Mouse (Mus musculus) Muller cell, postnatal 12 days (primary cell): Measurements from ENCODE around the gene Cox7c.
"Not testable (repeated sequence)": the region's sequence is repeated elsewhere in the genome, so short reads cannot be mapped to it uniquely, and the experiment has no call there.

Source experiments
- DNase-seq: peaks from one replicate; pipeline ENCODE4 v3.0.0-alpha.2; 2015; ENCODE audit errors: inconsistent ontology term

Cox7c gene

DNA sequence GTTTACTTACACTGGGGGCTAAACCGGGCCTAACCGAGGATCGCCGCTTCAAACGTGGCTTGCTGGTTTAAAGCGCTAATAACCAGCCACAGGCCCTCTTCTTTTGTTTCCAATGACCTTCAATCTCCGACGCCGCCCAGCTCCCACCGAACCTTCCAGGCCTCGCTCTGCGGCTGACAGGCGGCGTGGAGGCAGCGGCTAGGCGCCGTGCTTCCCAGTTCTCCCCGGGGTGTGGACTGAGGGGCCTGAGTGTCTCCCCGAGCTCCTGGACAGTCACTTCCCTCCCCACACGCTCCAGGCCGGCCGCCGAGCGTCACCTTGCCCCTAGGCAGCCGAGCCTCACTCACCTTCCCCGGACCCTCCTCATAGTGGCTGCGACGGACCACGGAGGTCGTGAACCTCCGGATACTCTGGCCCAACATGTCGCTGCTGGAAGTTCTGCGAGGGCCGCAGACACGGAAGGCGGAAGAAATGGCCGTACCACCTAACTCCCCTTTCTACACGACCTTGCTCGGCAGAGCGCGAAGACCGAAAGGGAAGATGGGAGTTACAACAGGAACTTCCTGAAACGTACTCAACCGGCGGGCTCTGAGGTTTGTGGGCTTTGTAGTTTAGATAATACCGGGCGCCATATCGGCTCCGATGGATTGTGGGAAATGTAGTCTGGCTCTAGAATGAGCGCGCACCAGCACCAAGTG lies at the start of gene Cox7c:
Gene Cox7c (minus strand): TSS at position 651 of the 698 bp plus-strand sequence.
- DNase-seq, result peak; percentile 85

DNA sequence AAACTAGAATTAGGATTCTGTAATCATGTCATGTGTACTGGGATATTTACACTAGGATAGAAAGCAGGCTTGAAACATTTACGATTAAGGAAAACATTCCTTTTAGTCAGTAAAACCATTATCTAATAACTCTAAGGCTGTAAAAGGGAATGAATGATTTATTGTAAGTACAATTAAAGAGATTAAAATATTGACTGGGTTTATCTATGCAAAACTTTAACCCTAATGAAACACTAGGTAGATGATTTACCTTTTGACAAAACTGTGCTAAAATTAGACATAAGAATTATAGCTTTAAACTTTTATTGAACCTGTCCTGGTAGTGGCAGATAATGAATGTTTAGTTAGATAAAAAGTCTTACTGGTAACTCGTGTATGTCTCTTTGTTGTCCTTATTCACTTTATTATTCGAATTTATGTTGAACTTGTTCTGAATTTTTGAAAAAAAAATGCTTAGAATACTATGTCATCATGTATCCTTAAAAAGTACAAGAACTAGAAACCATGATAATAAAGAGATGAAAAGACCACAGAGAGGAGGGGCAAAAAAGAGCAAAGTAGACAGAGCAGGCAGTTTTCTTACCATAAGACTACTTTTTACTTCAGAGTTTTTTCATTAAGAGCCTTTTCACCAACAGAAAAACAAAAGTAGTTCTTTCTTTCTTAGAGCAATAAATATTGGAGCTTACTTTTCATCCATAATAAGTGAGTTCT lies 21.5 kb upstream of the Cox7c start:
- no peak for DNase-seq

DNA sequence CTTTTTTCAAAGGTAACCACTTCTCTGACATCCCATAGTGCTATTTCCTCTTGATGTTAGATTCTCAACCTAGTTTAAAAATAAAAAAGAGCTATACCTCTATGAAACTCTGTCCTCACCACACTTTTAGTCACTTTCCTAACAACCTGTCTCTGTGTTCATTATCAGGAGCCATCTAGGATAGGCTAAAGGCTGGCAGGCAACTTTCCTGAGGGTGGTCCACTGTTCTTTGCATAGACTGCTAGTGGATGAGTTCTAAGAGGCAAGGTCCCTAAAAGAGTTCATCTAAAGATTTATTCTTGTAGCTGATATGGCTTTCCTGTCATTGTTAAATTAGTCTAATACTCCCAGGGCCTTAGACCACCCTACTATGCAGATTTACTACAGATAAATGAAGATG lies 20.8 kb upstream of the Cox7c start:
- DNase-seq, result no peak

DNA sequence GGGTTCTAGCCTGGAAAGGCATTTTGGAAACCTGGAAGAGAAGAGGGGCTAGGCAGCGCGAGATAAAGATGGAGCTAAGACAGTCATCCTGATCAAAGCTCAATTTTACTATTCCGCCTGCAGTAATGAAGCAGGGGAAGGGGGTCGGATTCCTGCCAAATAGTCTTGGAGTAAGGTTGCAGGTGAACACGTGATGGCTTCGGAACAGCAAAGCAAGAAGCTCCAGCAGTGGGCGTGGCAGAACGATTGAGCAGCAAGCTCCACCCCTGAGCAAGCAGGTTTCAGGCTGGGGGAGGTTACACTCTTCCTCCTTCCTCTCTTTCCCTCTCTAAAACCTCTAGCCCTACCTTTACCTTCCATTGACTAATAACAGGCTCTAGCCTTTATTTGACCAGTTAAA lies 7.4 kb upstream of the Cox7c start:
- not testable (repeated sequence) for DNase-seq

DNA sequence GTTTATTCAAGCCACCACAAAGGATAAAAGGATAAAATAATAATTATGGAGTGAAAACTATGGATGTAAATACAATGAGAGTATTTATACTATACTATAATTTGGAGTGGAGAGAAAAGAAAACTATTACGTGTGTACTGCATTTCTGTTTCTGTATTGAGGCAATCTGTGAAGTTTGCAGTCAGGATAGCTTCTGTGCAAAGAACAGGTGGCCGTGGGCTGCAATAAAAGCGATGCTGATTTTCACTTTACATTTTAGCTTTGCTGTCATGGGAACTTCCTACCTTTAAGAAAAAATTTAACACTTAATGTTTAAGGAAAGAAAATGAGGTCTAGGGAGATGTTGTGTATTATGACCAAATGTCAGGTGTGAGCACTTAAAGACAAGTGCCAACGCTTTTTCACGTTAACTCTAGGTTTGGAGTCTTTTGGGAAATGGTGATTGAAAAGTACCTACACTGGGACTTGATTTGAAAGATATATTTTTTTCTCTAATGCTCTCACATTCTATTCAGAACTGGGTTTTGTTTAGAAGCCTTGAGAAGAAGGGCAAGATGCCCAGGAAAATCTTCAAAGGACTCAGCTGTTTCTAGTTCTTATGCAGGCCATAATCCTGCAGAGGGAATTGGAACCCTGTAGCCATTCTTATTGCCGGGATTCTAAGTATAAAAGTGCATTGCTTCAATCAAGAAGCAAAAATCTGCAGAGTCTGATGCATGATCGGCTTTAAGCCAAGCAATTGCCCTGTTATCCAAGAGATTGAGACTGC lies 41.6 kb downstream of the Cox7c start:
- no peak for DNase-seq
